Mouse (Mus musculus) cerebellum, adult 11 months (tissue): ENCODE data around the gene Hoxa13.

Source experiments
- DNase-seq: peaks from one replicate; pipeline ENCODE4 v3.0.0; 2022

Hoxa13 gene

GRCm38 (mm10) chr6:52220865-52221310, 39.8 kb downstream of the Hoxa13 start:
- no peak for DNase-seq

- no peak for DNase-seq
Measured at GRCm38 (mm10) chr6:52220003-52220864, 40.4 kb downstream of the Hoxa13 start.

GRCm38 (mm10) chr6:52219234-52219942, 41.3 kb downstream of the Hoxa13 start:
- no peak for DNase-seq

- DNase-seq, result no peak
Measured at GRCm38 (mm10) chr6:52218643-52219215, 42.0 kb downstream of the Hoxa13 start.

- no peak for DNase-seq
Measured at GRCm38 (mm10) chr6:52217895-52218642, 42.6 kb downstream of the Hoxa13 start.

- no peak for DNase-seq
Measured at GRCm38 (mm10) chr6:52217459-52217768, 43.3 kb downstream of the Hoxa13 start.

- no peak for DNase-seq
Measured at GRCm38 (mm10) chr6:52216691-52217458, 43.8 kb downstream of the Hoxa13 start.

GRCm38 (mm10) chr6:52215771-52216535, 44.7 kb downstream of the Hoxa13 start:
- DNase-seq, result no peak

- DNase-seq, result no peak
Measured at GRCm38 (mm10) chr6:52215070-52215469, 45.6 kb downstream of the Hoxa13 start.

- no peak for DNase-seq
Measured at GRCm38 (mm10) chr6:52214271-52214670, 46.4 kb downstream of the Hoxa13 start.

- no peak for DNase-seq
Measured at GRCm38 (mm10) chr6:52213119-52213986, 47.3 kb downstream of the Hoxa13 start, which contains the start of the genes Hoxa3 and Gm28308. Gene Hoxa3 (minus strand): TSS chr6:52213336. Gene Gm28308 (minus strand): TSS chr6:52213339.

GRCm38 (mm10) chr6:52212556-52213118, 48.0 kb downstream of the Hoxa13 start:
- DNase-seq, result no peak

- DNase-seq, result no peak
Measured at GRCm38 (mm10) chr6:52211961-52212360, 48.7 kb downstream of the Hoxa13 start.

GRCm38 (mm10) chr6:52211170-52211935, 49.3 kb downstream of the Hoxa13 start:
- DNase-seq, result peak; percentile 30

- DNase-seq, result no peak
Measured at GRCm38 (mm10) chr6:52209685-52210046, 51.0 kb downstream of the Hoxa13 start.

- DNase-seq, result no peak
Measured at GRCm38 (mm10) chr6:52208868-52209684, 51.6 kb downstream of the Hoxa13 start.

- no peak for DNase-seq
Measured at GRCm38 (mm10) chr6:52208072-52208867, 52.4 kb downstream of the Hoxa13 start, which contains the start of gene Hoxa6. Gene Hoxa6 (minus strand): TSS chr6:52208722.
